Mouse (Mus musculus) neural tube, embryonic 14.5 days (tissue): Measurements from ENCODE around the gene Eps8l2. TPM values are rescaled to one million over a fixed set of nuclear protein-coding genes. Genes with fewer than 3 reads are reported as not detected.
A peak's percentile ranks its signal among the peaks of the same experiment; 100 is the strongest.

Experiments used
- ATAC-seq: fragments of 200-750 bp; cut with Nextera tagmentation; 2 replicates; pipeline ENCODE4 v1.8.0; 2017; ENCODE audit warnings: low read depth, mild to moderate bottlenecking, moderate TSS enrichment, moderate library complexity
- H3K27ac ChIP-seq: fragments of 300-500 bp; sonication (generic); 2 replicates; pipeline ENCODE4 v1.5.1; 2014; ENCODE audit warnings: low read depth, mild to moderate bottlenecking, control low read depth, low read length, moderate library complexity, mixed read lengths
- H3K27me3 ChIP-seq: fragments of 300-500 bp; sonication (generic); 2 replicates; pipeline ENCODE4 v1.6.1; 2014; ENCODE audit warnings: low read length; ENCODE audit not compliant: control insufficient read depth, insufficient read depth
- H3K36me3 ChIP-seq: fragments of 300-500 bp; sonication (generic); 2 replicates; pipeline ENCODE4 v1.6.1; 2014; ENCODE audit warnings: low read length, mixed read lengths; ENCODE audit not compliant: control insufficient read depth, insufficient read depth
- H3K4me1 ChIP-seq: fragments of 300-500 bp; sonication (generic); 2 replicates; pipeline ENCODE4 v1.6.1; 2014; ENCODE audit warnings: low read length; ENCODE audit not compliant: control insufficient read depth, insufficient read depth
- H3K4me2 ChIP-seq: fragments of 300-500 bp; sonication (generic); 2 replicates; pipeline ENCODE4 v1.6.1; 2014; ENCODE audit warnings: mild to moderate bottlenecking, low read depth, low read length, control low read depth
- H3K4me3 ChIP-seq: fragments of 300-500 bp; sonication (generic); 2 replicates; pipeline ENCODE4 v1.5.1; 2014; ENCODE audit warnings: low read depth, low read length, control low read depth, mixed read lengths
- H3K9ac ChIP-seq: fragments of 300-500 bp; sonication (generic); replicated peaks from 2 replicates; pipeline ENCODE4 v1.6.1; 2014; ENCODE audit warnings: low read depth, mild to moderate bottlenecking, control low read depth, low read length, mixed read lengths
- H3K9me3 ChIP-seq: fragments of 300-500 bp; sonication (generic); 2 replicates; pipeline ENCODE4 v1.6.1; 2016; ENCODE audit warnings: low read length; ENCODE audit not compliant: control insufficient read depth
- WGBS: fragments of 180-500 bp; shearing (Covaris S2); extraction: QIAGEN DNeasy Blood & Tissue Kit; methylation state at CpG from one replicate; pipeline ENCODE4 v1.1.7; 2014; 5-methylcytosine and 5-hydroxymethylcytosine counted together
- polyA plus RNA-seq: library from polyadenylated mRNA; unstranded; fragments of >200 nt; fragmentation: Nextera tagmentation; extraction: Ambion mirVana; gene quantifications from 2 replicates; pipeline ENCODE4 v1.2.1, GENCODE M21; 2014

Gene Eps8l2
- polyA plus RNA-seq, 1 experiment from 2014 or later = 0.51 TPM

- no peak; the same call in 1 of the 2 replicates for ATAC-seq
- 61% methylated on average over 12 of the region's 12 CpGs for WGBS
- Histone ChIP-seq H3K36me3 (no peaks in the 10 kb centered on the region), H3K27ac (no peak overlapping the region), H3K4me3 (no peak overlapping the region), H3K9me3 (no peaks in the 10 kb centered on the region), H3K4me2 (no peak overlapping the region), H3K27me3 (no peaks in the 10 kb centered on the region), H3K4me1 (no peaks in the 10 kb centered on the region), H3K9ac (no peak overlapping the region)
Observed at GRCm38 (mm10) chr7:141355626-141356326, 17.1 kb downstream of the Eps8l2 start.

- H3K9ac ChIP-seq = no peak overlapping the region
- H3K4me1 ChIP-seq = no peaks in the 10 kb centered on the region
- no peak for ATAC-seq
- H3K9me3 ChIP-seq = no peaks in the 10 kb centered on the region
- no peak overlapping the region for H3K4me3 ChIP-seq
- H3K36me3 ChIP-seq = no peaks in the 10 kb centered on the region
- WGBS = 80% methylated on average over 14 of the region's 14 CpGs
- peaks cover 4% of the 10 kb centered on the region; the same call in 1 of the 2 replicates for H3K27me3 ChIP-seq
- no peak overlapping the region for H3K27ac ChIP-seq
- H3K4me2 ChIP-seq = no peak overlapping the region
Observed at GRCm38 (mm10) chr7:141356971-141357370, 18.3 kb downstream of the Eps8l2 start.

GRCm38 (mm10) chr7:141361510-141361909, 22.8 kb downstream of the Eps8l2 start:
- Histone ChIP-seq H3K27me3 (peaks cover 9% of the 10 kb centered on the region; the same call in 1 of the 2 replicates), H3K4me2 (no peak overlapping the region), H3K27ac (no peak overlapping the region), H3K4me3 (no peak overlapping the region), H3K9ac (no peak overlapping the region), H3K9me3 (no peaks in the 10 kb centered on the region), H3K4me1 (no peaks in the 10 kb centered on the region), H3K36me3 (no peaks in the 10 kb centered on the region)
- WGBS = 8% methylated on average over 24 of the region's 24 CpGs
- no peak for ATAC-seq

GRCm38 (mm10) chr7:141363106-141363751, 24.5 kb downstream of the Eps8l2 start:
- 59% methylated on average over 4 of the region's 4 CpGs for WGBS
- H3K9me3 ChIP-seq = no peaks in the 10 kb centered on the region
- H3K4me1 ChIP-seq = no peaks in the 10 kb centered on the region
- H3K27ac ChIP-seq = no peak overlapping the region
- ATAC-seq = peak; percentile 56; the same call in 1 of the 2 replicates
- H3K4me2 ChIP-seq = no peak overlapping the region
- no peak overlapping the region for H3K4me3 ChIP-seq
- H3K36me3 ChIP-seq = no peaks in the 10 kb centered on the region
- H3K27me3 ChIP-seq = peaks cover 9% of the 10 kb centered on the region; the same call in 1 of the 2 replicates
- H3K9ac ChIP-seq = no peak overlapping the region

- Histone ChIP-seq H3K4me2 (no peak overlapping the region), H3K27me3 (peaks cover 9% of the 10 kb centered on the region; the same call in 1 of the 2 replicates), H3K4me3 (no peak overlapping the region), H3K36me3 (no peaks in the 10 kb centered on the region), H3K27ac (no peak overlapping the region), H3K9ac (no peak overlapping the region), H3K4me1 (no peaks in the 10 kb centered on the region), H3K9me3 (no peaks in the 10 kb centered on the region)
- ATAC-seq = peak; percentile 24; the same call in 1 of the 2 replicates
- 79% methylated on average over 2 of the region's 2 CpGs for WGBS
Observed at GRCm38 (mm10) chr7:141363752-141364125, 25.1 kb downstream of the Eps8l2 start.

- Histone ChIP-seq H3K27ac (no peak overlapping the region), H3K4me1 (no peaks in the 10 kb centered on the region), H3K36me3 (no peaks in the 10 kb centered on the region), H3K4me3 (no peak overlapping the region), H3K27me3 (peaks cover 9% of the 10 kb centered on the region; the same call in 1 of the 2 replicates), H3K4me2 (no peak overlapping the region), H3K9ac (no peak overlapping the region), H3K9me3 (no peaks in the 10 kb centered on the region)
- ATAC-seq = no peak
- 83% methylated on average over 5 of the region's 5 CpGs for WGBS
Observed at GRCm38 (mm10) chr7:141364349-141365048, 25.8 kb downstream of the Eps8l2 start.

- no peaks in the 10 kb centered on the region for H3K9me3 ChIP-seq
- ATAC-seq = no peak
- H3K4me3 ChIP-seq = no peak overlapping the region
- H3K27me3 ChIP-seq = peaks cover 9% of the 10 kb centered on the region; the same call in 1 of the 2 replicates
- H3K36me3 ChIP-seq = no peaks in the 10 kb centered on the region
- H3K4me2 ChIP-seq = no peak overlapping the region
- no peaks in the 10 kb centered on the region for H3K4me1 ChIP-seq
- no peak overlapping the region for H3K9ac ChIP-seq
- WGBS = 77% methylated on average over 3 of the region's 3 CpGs
- H3K27ac ChIP-seq = no peak overlapping the region
Observed at GRCm38 (mm10) chr7:141365049-141365445, 26.4 kb downstream of the Eps8l2 start.

- ATAC-seq = no peak
- Histone ChIP-seq H3K4me1 (no peaks in the 10 kb centered on the region), H3K4me3 (no peak overlapping the region), H3K9ac (no peak overlapping the region), H3K4me2 (no peak overlapping the region), H3K9me3 (no peaks in the 10 kb centered on the region), H3K27me3 (0 out of 2 replicates have a peak, but pooled peaks cover 2% of the 10 kb centered on the region), H3K36me3 (no peaks in the 10 kb centered on the region), H3K27ac (no peak overlapping the region)
- 86% methylated on average over 4 of the region's 4 CpGs for WGBS
Observed at GRCm38 (mm10) chr7:141367358-141367757, 28.7 kb downstream of the Eps8l2 start.

GRCm38 (mm10) chr7:141369918-141370317, 31.2 kb downstream of the Eps8l2 start:
- 63% methylated on average over 5 of the region's 5 CpGs for WGBS
- no peaks in the 10 kb centered on the region for H3K4me1 ChIP-seq
- H3K27me3 ChIP-seq = no peaks in the 10 kb centered on the region
- no peak overlapping the region for H3K4me3 ChIP-seq
- H3K9me3 ChIP-seq = no peaks in the 10 kb centered on the region
- no peak overlapping the region for H3K27ac ChIP-seq
- no peaks in the 10 kb centered on the region for H3K36me3 ChIP-seq
- no peak for ATAC-seq
- no peak overlapping the region for H3K4me2 ChIP-seq
- no peak overlapping the region for H3K9ac ChIP-seq
